Mouse (Mus musculus): Measurements from ENCODE around the gene Crtac1. TPM values are rescaled to one million over a fixed set of nuclear protein-coding genes. Genes with fewer than 3 reads are reported as not detected.

The Crtac1 gene
- polyA plus RNA-seq, 1 experiment from 2014 or later: 0.21 TPM

DNA sequence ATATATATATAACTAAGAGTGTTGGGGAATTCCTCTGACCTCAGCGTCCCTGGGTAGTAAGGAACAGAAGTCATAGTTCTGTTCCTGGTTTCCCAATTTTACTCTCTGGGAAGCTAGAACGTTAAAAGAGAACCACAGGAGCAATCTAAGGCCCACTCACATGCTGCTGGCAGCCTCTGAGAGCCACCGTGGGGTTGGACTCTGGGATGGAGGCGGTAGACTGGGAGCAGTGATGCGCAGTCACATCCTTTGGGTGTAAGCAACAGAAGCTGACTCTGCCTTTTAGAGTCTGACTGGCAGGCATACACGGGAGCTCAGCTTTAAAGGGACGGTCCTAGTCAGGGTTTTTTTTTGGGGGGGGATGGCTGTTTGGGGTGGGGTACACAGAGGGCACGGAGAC, 39.5 kb downstream of the Crtac1 start:
- no peak for TF ChIP-seq CTCF (IDR thresholded peaks at IDR 0.05; ENCODE audit: low read depth)
- TF ChIP-seq EP300 (IDR thresholded peaks at IDR 0.05; ENCODE audit: low read depth): no peak
- Histone ChIP-seq H3K4me3 (ENCODE audit: low read depth, low read length) (no peak overlapping the region), H3K4me1 (ENCODE audit: insufficient read depth) (no peaks in the 10 kb centered on the region), H3K27ac (ENCODE audit: low read depth) (no peak overlapping the region), H3K9ac (replicated peaks) (no peak overlapping the region), H3K9me3 (ENCODE audit: low read length) (no peaks in the 10 kb centered on the region), H3K27me3 (ENCODE audit: insufficient read depth, low read length) (no peaks in the 10 kb centered on the region), H3K36me3 (replicated peaks; ENCODE audit: insufficient read depth, low read length) (no peaks in the 10 kb centered on the region), H3K4me2 (ENCODE audit: low read depth, low read length) (no peak overlapping the region)
- no peak for ATAC-seq
- 72% methylated on average over 8 of the region's 8 CpGs for WGBS (ENCODE audit: insufficient replicate concordance)
- no peak for DNase-seq

DNA sequence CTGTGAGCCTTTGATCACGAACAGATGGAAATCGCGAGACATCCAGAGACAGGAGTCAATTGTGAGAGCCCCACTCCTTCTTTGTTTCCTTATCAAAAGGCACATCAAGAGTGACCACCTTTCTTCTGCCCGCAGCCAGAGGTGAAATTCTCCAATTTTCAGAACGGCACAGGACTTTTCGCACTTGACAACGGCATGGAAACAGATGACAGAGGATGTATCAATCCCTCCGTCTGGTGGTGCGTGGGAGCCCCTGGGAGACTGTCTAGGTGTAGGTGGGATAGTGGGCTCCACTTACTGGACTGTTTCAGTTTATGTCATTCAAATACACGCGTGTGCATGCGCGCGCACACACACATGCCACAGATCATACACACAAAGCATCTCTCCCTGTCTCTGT, 42.0 kb downstream of the Crtac1 start:
- DNase-seq: no peak
- H3K9me3 ChIP-seq (ENCODE audit: low read length): no peaks in the 10 kb centered on the region
- H3K36me3 ChIP-seq (replicated peaks; ENCODE audit: insufficient read depth, low read length): no peaks in the 10 kb centered on the region
- no peak for ATAC-seq
- H3K4me2 ChIP-seq (ENCODE audit: low read depth, low read length): no peak overlapping the region
- TF ChIP-seq CTCF (IDR thresholded peaks at IDR 0.05; ENCODE audit: low read depth) (no peak), EP300 (IDR thresholded peaks at IDR 0.05; ENCODE audit: low read depth) (no peak)
- no peak overlapping the region for H3K9ac ChIP-seq (replicated peaks)
- WGBS (ENCODE audit: insufficient replicate concordance): 84% methylated on average over 14 of the region's 14 CpGs
- H3K27me3 ChIP-seq (ENCODE audit: insufficient read depth, low read length): peaks cover 5% of the 10 kb centered on the region; the same call in 1 of the 2 replicates
- H3K27ac ChIP-seq (ENCODE audit: low read depth): no peak overlapping the region
- no peaks in the 10 kb centered on the region for H3K4me1 ChIP-seq (ENCODE audit: insufficient read depth)
- H3K4me3 ChIP-seq (ENCODE audit: low read depth, low read length): no peak overlapping the region

DNA sequence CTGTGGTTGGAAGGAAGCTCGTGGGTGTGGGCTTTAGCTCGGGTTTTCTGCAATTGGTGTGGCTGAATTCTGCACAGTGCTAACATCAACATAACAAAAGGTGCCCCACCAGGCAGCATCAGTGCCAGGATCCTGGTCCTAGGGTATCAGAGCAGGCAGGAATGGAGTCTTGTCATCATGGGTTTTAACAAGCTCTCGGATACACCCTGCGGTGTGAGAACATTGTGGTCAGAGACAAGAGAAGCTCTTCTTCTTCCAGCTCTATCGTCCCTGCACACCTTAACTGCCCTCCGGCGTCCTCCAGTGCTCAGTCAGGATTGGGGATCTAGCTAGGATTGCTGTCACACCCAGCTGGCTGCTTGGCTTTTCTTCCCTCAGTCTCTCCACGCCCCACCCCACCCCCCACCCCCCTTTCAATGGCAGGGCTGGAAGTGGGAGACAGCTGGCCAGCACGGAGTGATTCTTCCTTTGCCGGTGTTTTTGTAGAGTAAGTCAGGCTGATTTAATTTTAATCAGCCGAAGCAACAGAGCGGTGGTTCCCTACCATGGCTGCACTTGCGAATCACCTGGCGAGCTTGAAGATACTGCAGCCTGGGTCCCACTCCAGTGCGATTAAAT, 46.5 kb downstream of the Crtac1 start:
- WGBS (ENCODE audit: insufficient replicate concordance): 21% methylated on average over 15 of the region's 15 CpGs
- DNase-seq (no peak), ATAC-seq (no peak)
- TF ChIP-seq CTCF (IDR thresholded peaks at IDR 0.05; ENCODE audit: low read depth): no peak
- TF ChIP-seq EP300 (IDR thresholded peaks at IDR 0.05; ENCODE audit: low read depth): no peak
- Histone ChIP-seq H3K9ac (replicated peaks) (no peak overlapping the region), H3K27ac (ENCODE audit: low read depth) (no peak overlapping the region), H3K27me3 (ENCODE audit: insufficient read depth, low read length) (peaks cover 26% of the 10 kb centered on the region), H3K4me1 (ENCODE audit: insufficient read depth) (no peaks in the 10 kb centered on the region), H3K4me3 (ENCODE audit: low read depth, low read length) (no peak overlapping the region), H3K4me2 (ENCODE audit: low read depth, low read length) (no peak overlapping the region), H3K36me3 (replicated peaks; ENCODE audit: insufficient read depth, low read length) (no peaks in the 10 kb centered on the region), H3K9me3 (ENCODE audit: low read length) (no peaks in the 10 kb centered on the region)

DNA sequence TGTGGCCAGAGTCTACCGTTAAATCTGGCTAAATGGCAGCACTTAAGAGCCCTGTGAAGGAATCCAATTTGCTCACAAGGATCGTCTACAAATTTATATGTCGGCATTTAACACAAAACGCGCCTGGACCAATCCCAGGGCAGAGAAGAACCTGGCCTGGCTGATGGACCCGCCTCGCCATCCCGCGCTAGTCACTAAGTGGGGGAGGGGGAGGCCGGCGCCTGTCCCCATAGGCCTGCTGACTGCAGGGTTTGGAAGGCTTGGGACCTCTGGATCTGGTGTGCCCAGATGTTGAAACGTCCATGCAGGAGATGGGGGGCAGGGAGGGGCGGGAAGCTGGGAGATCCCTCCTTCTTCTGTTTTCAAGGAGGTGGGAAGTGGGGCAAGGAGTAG, 50.6 kb downstream of the Crtac1 start:
- Histone ChIP-seq H3K4me2 (ENCODE audit: low read depth, low read length) (no peak overlapping the region), H3K27ac (ENCODE audit: low read depth) (no peak overlapping the region), H3K36me3 (replicated peaks; ENCODE audit: insufficient read depth, low read length) (no peaks in the 10 kb centered on the region), H3K9ac (replicated peaks) (no peak overlapping the region), H3K9me3 (ENCODE audit: low read length) (no peaks in the 10 kb centered on the region), H3K27me3 (ENCODE audit: insufficient read depth, low read length) (peaks cover 33% of the 10 kb centered on the region), H3K4me3 (ENCODE audit: low read depth, low read length) (no peak overlapping the region), H3K4me1 (ENCODE audit: insufficient read depth) (no peaks in the 10 kb centered on the region)
- WGBS (ENCODE audit: insufficient replicate concordance): 5% methylated on average over 13 of the region's 13 CpGs
- TF ChIP-seq CTCF (IDR thresholded peaks at IDR 0.05; ENCODE audit: low read depth): no peak
- no peak for TF ChIP-seq EP300 (IDR thresholded peaks at IDR 0.05; ENCODE audit: low read depth)
- DNase-seq (no peak), ATAC-seq (no peak)

DNA sequence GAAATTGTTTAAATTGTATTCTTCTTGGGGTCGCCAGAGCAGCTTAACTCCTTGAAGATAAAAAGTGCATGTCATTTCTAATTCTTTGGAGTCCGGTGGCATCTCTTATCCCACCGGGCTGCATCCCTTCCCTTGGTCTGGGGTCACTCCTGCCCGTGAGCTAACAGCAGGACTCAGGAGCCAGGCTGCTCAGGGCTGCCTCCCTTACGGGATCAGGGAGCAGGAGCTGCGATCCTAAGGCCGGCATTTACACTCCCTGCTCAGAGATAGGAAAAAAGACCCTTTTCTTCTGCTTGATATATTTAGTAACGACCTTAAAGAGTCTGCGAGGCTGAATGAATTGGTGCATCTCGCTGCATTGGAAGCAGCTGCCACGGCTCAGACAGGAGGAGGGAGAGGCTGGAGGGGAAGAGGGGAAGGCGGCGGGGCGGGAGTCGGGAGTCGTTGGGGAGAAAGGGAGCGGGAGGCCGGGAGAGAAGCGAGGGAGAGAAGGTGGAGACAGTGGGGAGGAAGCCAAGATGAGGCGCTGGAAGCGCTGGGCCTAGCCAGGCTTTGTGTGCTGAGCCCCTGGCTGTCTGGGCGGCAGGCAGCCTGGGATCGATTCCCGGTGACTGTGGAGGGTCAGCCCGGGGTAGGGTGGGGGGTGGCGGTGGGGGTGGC, 51.1 kb downstream of the Crtac1 start:
- no peak overlapping the region for H3K4me3 ChIP-seq (ENCODE audit: low read depth, low read length)
- no peaks in the 10 kb centered on the region for H3K36me3 ChIP-seq (replicated peaks; ENCODE audit: insufficient read depth, low read length)
- H3K9ac ChIP-seq (replicated peaks): no peak overlapping the region
- no peak overlapping the region for H3K4me2 ChIP-seq (ENCODE audit: low read depth, low read length)
- no peak for ATAC-seq
- no peaks in the 10 kb centered on the region for H3K4me1 ChIP-seq (ENCODE audit: insufficient read depth)
- 3% methylated on average over 25 of the region's 26 CpGs for WGBS (ENCODE audit: insufficient replicate concordance)
- TF ChIP-seq EP300 (IDR thresholded peaks at IDR 0.05; ENCODE audit: low read depth) (no peak), CTCF (IDR thresholded peaks at IDR 0.05; ENCODE audit: low read depth) (no peak)
- H3K27ac ChIP-seq (ENCODE audit: low read depth): no peak overlapping the region
- H3K27me3 ChIP-seq (ENCODE audit: insufficient read depth, low read length): peaks cover 29% of the 10 kb centered on the region
- DNase-seq: no peak
- no peaks in the 10 kb centered on the region for H3K9me3 ChIP-seq (ENCODE audit: low read length)

DNA sequence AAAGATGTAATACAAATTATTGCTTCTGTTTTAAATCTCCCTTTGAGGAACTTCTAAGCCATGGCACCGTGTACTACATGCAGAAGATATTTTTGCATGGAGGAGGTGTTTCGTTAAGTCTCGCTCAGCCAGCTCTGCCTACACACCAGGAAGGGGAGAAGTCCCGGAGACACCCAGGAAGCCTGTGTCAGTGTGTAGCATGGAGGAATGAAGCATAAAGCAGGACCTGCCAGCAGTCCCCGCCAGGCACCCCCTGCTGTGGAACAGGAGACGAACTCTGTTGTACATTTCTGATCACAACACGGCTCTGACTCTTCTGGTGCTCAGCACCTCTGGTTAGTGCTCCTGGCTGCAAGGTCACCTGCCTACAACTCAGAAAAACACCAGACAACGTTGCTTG, 51.8 kb downstream of the Crtac1 start:
- Histone ChIP-seq H3K27me3 (ENCODE audit: insufficient read depth, low read length) (peaks cover 27% of the 10 kb centered on the region), H3K4me2 (ENCODE audit: low read depth, low read length) (no peak overlapping the region), H3K4me1 (ENCODE audit: insufficient read depth) (no peaks in the 10 kb centered on the region), H3K27ac (ENCODE audit: low read depth) (no peak overlapping the region), H3K9ac (replicated peaks) (no peak overlapping the region), H3K9me3 (ENCODE audit: low read length) (no peaks in the 10 kb centered on the region), H3K4me3 (ENCODE audit: low read depth, low read length) (no peak overlapping the region), H3K36me3 (replicated peaks; ENCODE audit: insufficient read depth, low read length) (no peaks in the 10 kb centered on the region)
- TF ChIP-seq EP300 (IDR thresholded peaks at IDR 0.05; ENCODE audit: low read depth) (no peak), CTCF (IDR thresholded peaks at IDR 0.05; ENCODE audit: low read depth) (no peak)
- ATAC-seq: no peak
- 40% methylated on average over 8 of the region's 8 CpGs for WGBS (ENCODE audit: insufficient replicate concordance)
- no peak for DNase-seq
